Mouse (Mus musculus): ENCODE measurements around the gene R3hdm2.

GRCm38 (mm10) chr10:127512813-127513212, 132.7 kb downstream of the R3hdm2 start:
- TF ChIP-seq CTCF (conservative IDR thresholded peaks at IDR 0.05; ENCODE audit: insufficient read depth, insufficient read length, low read depth, low read length): peak; percentile 100
- TF ChIP-seq POLR2A (IDR thresholded peaks at IDR 0.05; ENCODE audit: low read depth, low read length): no peak
